Mouse (Mus musculus): ENCODE data around the gene Nhlrc2.
"Not testable (repeated sequence)": the region's sequence is repeated elsewhere in the genome, so short reads cannot be mapped to it uniquely, and the experiment has no call there.

Gene Nhlrc2

DNA sequence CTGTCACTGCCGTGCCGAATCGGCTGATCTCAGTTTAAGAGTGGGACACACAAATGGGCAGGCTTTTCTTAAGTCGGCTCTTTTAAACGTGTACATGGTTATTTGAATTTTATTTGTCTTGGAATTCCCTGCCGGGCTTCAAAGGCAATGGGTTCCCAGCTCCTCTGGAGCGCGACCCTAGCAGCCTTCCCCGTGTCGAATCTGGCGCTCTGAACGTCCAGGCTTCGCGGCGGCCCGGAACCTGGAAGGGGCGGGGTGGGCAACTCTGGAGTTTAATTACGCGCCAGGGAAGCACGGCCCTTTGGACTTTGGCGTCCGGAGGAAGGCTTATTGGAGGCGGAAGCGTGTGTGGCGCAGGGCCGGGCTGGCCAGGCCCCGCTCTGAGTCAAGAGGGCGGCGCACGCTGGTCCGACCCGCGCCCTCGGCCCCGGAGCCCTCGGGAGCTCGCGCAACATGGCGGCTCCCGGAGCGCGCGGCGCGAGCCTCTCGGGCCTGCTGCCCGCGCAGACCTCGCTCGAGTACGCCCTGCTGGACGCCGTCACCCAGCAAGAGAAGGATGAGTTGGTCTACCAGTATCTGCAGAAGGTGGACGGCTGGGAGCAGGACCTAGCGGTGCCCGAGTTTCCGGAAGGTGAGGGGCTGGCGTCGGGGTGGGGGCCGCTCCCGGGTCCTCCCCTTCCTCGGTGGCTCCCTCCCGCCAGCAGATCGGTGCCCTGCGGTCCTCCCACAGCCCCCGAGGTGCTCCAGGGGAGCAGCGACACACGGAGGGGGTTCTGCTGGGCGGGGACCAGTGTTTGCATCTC, at the start of gene Nhlrc2:
Gene Nhlrc2, plus strand, starts transcription at position 32 of the 803 bp plus-strand sequence.
- peak; percentile 74 to 75 for DNase-seq (ENCODE audit: low spot score in 2 of 2)

DNA sequence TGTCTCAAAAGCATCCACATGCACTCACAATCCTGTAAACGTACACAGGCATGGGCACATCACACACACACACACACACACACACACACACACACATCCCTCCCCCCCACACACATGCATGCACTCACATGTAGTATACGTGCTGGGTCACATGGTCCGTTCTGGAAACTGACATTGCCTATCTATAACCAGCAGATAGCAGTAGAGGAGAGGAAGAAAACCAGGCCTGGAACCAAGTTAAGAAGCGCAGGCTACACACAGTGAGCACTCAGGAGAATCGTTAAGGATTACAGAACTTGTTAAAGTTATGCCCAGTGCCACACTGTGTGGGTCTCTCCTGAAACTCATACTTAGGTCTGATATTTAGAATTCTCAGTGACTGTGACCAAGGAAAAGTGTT, 45.0 kb upstream of the Nhlrc2 start:
- DNase-seq (ENCODE audit: low spot score in 2 of 2), result not testable (repeated sequence)

DNA sequence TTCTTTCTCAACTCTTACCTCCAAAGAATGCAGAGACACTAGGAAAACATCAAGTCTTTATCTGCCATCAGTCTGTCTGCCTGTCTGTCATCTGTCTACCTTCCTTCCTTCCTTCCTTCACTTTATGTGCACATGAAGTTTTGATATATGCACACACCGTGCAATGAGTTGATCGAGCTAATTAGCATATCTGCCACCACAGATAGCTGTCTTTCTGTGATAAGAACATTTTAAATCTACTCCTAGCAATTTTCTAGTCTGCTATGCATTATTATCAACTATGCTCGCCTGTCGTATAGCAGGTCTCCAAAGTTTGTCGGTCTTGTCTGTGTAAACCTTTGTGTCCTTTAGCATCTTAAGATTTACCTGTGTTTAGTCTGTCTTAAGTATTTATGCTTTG, 44.5 kb upstream of the Nhlrc2 start:
- not testable (repeated sequence) for DNase-seq (ENCODE audit: low spot score in 2 of 2)

DNA sequence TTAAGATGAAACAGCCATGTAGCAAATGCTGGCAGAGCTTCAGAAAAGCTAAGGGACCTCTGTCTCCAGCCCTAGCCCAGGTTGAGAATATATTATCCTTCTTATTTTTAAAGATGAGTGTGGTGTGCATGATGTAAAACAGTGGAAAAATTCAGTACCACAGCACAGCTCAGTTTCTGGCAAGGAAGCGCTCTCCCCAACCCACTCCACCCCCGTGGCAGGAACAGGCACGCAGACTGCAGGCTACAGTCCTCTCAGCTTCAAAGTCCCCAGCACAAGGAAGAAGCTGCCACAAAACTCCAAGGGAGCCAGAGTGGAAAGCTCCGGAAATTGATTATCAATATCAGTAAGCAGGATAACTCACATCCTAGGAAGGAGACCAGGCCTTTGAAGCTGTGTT, 36.9 kb upstream of the Nhlrc2 start:
- DNase-seq (ENCODE audit: low spot score in 2 of 2), result not testable (repeated sequence)

DNA sequence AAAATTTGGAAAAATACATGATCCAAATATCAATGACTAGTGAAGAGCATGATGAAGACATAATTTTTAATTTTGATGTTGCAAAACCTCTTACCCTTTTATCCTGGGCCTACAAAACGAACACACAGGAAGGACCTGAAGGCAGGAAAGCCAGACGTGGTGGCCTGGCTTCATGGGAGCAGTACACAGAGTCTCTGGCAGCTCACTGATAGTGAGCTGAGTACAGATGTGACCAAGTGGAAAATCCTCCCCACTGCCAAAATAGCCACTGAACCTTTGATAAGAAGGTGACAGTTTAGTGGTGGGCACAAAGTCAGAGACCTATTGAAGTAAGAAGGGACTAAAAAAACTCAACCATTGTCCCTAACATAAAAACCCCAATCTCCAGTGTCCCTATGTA, 34.5 kb upstream of the Nhlrc2 start:
- DNase-seq (ENCODE audit: low spot score in 2 of 2), result not testable (repeated sequence)

DNA sequence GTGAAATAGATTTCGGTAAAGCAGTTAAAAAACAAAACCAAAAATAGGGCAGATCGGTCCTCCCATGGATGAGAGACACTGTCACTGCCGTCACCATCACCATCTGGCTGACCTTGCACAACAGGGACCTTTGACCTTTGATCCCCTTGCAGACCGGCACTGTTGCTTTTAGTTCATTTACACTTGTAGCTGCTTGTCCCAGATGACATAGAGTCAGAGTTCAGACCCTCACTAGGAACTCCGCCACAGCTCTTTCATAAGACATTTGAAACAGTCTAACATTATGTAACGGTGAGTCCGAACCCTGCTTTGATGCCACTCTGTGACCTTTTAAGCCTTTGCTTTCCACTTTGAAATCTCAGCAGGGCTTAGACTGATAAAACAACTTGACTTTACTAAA, 28.7 kb upstream of the Nhlrc2 start:
- not testable (repeated sequence) for DNase-seq (ENCODE audit: low spot score in 2 of 2)

DNA sequence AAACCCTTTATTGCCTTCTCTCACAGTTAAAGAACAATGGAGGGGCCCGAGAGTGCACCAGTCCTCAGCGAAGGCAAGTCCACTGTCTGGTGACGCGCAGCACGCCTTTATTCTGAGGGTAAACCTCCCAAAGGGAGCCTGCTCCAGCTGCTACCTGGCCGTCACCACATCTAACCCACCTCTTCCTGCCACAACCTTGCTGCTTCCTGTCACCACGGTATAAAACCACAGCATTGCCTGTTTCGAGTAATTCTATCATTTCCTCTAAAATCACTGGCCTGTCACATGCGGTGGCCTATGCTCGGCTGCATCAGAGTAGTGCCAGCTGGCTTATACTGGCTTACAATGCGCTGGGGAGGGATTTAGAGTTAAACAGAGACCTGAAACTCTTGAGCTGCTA, 17.5 kb upstream of the Nhlrc2 start:
- DNase-seq (ENCODE audit: low spot score in 2 of 2), result not testable (repeated sequence)

DNA sequence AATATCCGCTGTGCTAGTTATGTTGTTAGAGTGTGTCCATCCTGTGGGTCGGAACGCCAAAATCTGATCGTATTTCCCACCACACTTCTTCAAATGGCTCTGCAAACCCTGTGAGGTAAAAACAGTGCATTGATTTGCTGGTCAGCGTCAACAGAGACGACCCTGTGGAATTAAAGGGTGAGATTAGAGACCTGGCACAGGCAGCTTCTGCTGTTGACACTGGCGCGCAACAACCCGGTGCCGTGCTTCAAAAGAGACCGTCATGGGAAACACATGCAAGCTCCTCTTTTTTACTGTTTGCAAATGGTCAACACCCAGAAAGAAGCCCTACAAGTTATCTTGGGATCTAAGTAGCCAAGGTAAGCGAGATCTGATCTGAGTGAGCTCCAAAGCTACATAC, 16.8 kb upstream of the Nhlrc2 start:
- no peak for DNase-seq (ENCODE audit: low spot score in 2 of 2)

DNA sequence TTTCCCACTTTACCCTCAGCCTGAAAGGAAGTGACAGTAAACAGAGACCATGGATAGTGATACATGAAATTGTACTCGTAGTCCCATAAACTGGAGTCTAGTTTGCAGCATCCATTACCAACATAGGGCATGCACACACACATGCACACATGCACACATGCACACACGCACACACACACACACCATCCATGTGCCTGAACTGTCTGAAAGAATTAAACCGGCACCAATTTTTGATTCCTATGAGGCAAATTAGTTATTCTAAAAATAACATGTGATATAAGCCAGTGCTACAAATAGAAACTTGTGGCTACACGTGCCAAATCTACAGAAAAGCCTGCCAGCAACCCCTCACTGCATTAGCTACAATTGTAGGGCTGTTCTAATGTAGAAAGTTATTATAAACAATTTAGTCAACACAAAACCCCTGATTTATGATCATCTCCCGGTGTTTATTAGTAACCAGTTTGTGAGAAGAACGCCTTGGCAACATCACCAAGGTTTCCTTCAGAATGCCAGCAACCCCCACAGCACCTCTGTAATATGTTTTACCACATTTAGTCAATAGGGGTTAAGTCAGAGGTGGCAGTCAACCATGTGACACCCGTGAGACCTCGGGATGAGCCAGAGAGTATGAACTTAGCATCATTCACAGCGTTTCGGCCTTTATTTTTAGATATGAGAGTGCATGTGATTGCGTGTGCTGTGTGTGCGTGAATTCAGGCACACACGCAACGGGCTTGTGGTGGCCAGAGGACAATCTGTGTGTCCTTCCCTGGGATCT, 14.6 kb upstream of the Nhlrc2 start:
- no peak for DNase-seq (ENCODE audit: low spot score in 2 of 2)

DNA sequence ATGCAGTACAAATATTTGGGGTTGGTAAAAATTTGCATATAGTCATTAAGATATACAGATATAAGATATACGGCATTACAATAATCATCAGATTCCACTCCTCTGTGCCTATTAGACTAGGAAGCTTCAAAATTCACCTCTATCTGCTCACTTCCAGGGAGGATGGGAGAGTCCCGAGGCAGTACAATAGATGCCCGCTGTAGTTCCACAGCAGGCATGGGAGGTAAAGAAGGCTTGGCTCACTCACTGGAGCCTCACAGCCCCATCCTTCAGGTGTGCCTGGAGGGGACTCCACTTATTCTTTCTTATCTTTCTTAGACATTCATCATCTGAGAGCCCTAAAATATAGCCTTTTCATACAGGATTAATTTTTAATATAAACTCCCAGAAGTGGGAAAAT, 13.7 kb upstream of the Nhlrc2 start:
- DNase-seq (ENCODE audit: low spot score in 2 of 2), result no peak

DNA sequence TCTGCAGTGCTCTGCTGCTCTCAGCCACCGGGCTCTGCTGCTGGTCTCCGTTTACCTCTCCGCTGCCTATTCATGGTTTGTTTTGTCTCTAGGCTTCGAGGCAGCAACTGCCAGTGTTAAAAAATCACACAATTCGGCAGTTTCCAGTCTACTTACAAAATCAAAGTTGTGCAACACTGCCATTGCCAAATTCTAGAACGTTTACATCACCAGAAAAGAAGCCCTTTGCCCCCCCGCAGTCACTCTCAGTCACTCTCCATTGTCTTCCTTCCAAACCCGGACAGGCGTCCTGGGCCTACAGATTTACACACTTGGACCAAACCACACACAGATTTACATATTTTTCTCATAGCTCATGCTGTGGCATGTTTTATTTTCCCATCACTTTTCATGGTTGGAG, 13.0 kb upstream of the Nhlrc2 start:
- DNase-seq (ENCODE audit: low spot score in 2 of 2), result no peak

DNA sequence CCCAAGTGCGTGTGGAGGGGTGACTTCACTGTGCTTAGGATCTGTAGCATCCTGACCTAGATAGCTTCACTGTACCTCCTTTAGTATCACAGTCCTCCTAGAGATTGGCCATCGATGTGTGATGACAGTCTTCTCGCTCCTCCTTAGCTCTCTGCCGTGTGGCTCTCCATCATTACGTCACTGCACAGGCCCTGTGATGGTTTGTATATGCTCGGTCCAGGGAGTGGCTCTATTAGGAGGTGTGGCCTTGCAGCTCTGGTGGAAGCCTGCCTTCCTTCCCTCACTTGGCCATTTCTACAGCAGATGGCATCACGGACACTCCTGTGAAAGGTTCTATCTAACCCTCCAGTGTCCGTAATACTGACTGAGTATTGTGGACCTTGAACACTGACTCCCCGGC, 12.3 kb upstream of the Nhlrc2 start:
- DNase-seq (ENCODE audit: low spot score in 2 of 2), result no peak

DNA sequence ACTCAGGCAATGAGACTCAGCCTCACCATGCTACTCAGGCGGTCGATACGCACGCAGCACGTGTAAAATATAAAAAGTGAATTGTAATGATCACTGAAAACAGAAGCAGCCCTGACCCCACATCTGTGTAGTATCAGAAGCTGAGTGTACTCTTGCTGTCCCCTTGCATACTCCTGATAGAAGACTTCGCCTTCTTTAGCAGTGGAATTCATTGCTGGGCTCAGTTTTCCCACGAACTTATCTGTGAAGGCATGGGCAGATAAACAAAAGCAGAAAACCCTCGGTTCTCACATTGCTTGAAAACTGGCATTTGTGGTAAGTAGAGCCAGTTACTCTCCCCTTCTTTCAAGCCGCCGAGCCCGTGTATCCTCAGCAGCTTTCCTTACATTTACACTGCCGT, 4.7 kb upstream of the Nhlrc2 start:
- DNase-seq (ENCODE audit: low spot score in 2 of 2), result no peak

DNA sequence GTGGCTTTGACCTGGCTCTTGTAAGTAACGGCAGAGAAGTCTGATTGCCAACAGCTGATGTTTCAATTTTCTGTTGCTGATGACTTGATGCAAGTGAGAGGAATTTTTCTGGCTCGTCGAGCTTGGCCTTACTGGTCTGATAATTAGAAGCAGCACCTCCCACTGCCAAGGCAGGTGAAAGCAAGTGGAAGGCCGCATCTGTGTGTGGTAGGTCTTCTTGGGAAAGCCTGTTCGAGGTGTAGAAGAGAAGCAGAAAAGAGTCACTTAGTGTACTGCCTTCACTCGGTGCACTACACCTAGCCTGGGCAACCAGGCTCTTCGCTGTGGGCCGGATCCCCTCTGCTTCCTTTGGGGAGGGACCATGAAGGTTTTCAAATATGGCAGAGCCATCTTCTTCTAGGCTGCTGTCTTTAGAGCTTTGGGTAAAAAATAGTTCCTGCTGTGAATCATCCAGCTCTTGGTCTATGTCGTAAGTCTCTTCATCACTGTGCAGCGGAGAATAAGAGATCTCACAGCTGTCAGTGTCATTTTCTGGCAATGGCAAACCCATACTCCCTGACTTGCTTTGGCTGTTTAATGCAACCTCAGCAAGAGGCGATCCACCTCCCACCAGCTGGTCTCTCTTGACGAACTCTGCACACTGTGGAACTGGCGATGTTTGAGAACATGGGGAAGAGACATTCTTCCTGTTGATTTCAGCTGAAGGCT, 3.2 kb upstream of the Nhlrc2 start:
- DNase-seq (ENCODE audit: low spot score in 2 of 2), result no peak

DNA sequence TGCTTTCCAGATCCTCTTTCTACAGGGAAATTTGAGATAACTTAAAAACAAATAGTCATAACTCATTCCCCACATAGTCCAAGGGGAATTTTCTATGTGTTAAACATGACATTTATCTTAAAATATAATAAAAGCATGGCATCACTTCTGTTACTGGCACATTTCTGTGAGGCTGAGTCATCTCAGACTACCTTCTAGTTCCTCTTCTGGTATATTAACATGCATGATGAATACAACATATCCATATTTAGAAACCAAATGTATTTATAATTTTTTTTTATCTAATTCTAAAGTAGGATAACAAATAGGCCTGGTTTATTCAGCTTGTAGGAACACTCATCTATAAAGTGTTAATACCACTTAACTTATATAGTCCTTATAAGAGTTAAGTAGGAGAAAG, 2.0 kb upstream of the Nhlrc2 start:
- DNase-seq (ENCODE audit: low spot score in 2 of 2), result no peak

DNA sequence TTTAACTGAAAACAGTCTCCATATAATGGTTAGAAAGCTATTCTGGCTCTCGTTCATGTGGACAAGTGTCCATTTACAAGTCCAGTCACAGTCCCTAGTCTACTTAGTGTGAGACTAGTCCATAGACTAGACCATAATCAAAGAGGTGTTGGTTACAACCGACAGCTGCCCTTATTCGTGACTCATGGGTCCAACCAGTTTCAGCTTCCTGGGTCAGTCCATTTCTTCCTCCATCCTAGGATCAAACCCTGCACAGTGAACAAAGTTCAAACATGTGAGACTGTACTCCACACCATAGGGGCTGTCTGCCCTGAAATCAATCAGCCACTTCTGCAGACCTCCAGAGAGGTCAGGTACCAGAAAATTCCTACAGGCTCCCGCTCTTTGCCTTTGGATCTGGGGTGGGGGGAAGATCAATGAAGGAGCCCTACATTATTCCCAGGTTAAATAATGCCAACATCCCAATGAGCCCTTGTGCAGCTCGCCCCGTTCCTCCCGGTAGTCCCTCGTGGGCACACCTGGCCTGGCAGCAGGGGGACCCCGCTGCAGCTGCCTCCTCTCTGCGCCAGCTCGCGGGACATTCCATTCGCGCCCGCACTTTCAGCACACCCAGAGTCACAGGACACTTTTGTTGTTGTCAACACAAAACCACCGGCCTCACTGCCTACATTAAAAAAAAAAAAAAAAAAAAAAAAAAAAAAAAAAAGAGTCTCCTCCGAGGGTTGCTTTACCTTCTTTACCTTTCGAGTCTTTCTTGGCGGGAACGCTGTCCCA, 418 bp upstream of the Nhlrc2 start, which contains the start of gene Dclre1a:
Gene Dclre1a, minus strand, starts transcription at position 767 of the 774 bp plus-strand sequence.
- peak; percentile 73 to 76 for DNase-seq (ENCODE audit: low spot score in 2 of 2)

DNA sequence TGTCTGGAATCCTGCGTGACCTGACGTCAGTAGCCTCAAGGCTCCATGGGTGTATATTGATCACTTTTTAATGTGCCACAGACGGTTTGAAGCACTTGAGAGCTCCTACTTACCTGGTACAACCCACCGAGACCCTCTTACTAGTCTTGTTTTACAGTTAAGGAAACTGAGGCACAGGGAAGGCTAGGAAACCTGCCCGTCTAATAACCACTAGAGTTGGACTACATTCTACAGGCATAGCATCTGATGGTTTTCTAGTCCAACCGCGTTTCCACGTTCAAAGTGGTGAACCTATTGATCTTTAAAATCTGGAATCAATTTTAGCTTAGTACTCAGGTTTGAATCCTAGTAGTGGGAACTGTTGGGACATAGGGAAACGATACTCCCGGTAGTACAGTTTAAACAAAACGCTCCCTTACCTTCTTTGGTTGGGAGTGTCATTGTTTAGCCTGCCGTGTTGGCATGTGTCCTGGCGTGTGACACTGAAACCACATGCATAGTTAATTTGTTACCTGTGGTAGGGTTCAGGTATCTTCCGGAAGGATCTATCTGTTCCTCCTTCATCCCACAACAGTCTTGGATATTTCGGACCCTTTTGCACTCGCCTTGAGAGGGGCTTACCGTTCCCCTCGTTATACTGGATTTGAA, 1.1 kb downstream of the Nhlrc2 start:
- no peak for DNase-seq (ENCODE audit: low spot score in 2 of 2)

DNA sequence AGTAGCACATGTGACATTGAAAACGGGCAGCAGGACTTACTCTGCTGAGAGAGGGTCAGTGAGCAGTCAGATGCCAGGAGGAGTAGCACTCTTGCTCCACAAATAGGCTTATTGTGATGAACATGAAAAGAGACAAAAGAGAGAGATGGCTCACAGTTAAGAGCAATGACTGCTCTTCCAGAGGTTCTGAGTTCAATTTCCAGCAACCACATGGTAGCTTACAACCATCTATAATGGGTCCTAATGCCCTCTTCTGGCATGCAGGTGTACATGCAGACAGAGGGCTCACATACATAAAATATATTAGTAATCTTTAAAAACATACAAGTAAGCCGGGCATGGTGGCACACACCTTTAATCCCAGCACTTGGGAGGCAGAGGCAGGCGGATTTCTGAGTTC, 5.1 kb downstream of the Nhlrc2 start:
- DNase-seq (ENCODE audit: low spot score in 2 of 2), result no peak

DNA sequence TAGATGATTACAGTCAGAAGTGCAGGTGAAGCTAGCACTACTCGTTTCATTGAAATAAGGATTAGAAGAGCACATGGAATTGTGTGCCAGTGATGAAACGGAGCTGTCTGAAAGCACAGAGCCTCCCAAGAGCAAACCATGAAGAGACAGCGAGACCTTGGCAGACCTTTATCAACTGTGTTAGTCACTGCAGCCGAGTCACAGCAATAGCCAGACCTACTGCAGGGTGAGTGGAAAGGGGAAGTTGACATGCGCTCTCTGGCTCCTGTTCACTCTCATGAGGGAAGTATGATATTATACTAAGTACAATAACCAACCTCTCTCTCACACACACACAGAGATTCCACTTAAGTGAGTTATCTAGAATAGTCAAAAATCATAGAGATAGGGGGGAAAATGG, 7.9 kb downstream of the Nhlrc2 start:
- DNase-seq (ENCODE audit: low spot score in 2 of 2), result peak; percentile 37 to 41

DNA sequence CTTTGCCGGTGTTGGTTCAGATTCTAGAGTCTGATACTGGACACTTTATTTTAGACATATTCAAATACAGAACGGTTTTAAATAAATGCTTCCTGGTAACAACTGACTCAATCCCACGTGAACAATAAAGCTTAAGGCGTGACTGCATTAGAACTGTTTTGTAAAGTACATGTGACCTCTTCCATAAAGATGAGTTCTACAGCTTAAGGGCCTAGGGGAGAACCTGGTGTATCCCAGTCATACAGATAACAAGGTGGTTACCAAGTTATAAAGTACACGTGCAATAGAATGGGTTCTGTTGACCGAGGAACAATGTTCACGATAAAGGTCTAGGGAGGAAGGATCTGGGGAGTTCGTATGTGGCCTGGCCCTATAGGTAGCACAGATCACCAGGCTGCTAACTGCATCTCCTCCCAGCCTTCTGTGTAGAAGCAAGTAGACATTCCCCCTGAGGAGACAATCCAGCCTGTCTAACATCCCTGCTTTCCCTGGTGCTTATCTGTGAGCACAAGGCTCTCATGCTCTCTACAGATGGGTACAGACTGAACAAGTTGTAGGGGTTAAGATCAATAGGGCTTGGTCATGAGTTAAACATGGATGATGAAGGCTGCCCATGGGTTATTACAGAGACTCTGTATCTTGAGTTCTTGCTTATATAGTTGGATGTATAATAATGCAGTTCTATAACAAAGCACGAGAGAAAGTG, 14.5 kb downstream of the Nhlrc2 start:
- DNase-seq (ENCODE audit: low spot score in 2 of 2), result no peak

Data from spleen, postnatal 36 days (tissue).